ENCODE assay signal across 15 mouse cellular contexts in the genomic region with DNA sequence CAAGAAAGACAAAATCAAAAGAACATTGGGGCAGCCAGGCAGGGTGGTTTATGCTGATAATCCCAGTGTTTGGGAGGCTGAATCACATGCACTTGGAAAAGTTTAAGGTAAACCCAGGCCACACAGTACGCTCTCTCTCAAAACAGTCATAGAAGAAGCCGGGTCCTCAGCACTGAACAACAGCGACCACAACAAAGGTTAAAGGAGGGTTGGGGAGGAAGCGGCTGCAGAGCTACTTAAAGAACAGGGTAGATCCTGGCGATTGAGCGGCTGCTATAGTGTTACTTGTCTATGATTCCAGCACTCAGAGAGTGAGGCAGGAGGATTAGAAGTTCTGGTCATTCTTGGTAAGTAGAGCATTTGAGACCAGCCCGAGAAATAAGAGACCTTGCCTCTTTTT.
"Had no signal": no experiment of that assay in that cellular context is flagged by ENCODE, and none has a peak within 500 bp of the region (broad histone marks: within the 10 kb centered on the region; RNA-seq: fewer than 3 reads in every experiment).

No protein-coding gene starts in this region.

- DNase-seq: kidney, adult 9 months; kidney, postnatal 4 days; liver; liver, embryonic 13.5 days; liver, postnatal 0 days; lung, postnatal 14 days; right cerebral cortex, postnatal 4 days had no signal

- H3K4me3 ChIP-seq: layer of hippocampus, adult 2 months; limb, embryonic 12.5 days; liver, embryonic 13.5 days; lung, embryonic 15.5 days; midbrain, embryonic 13.5 days; myocyte; neural tube, embryonic 12.5 days; stomach, embryonic 15.5 days had no signal

- H3K27ac ChIP-seq: kidney, postnatal 0 days; layer of hippocampus, adult 2 months; limb, embryonic 12.5 days; liver, embryonic 13.5 days; lung, embryonic 15.5 days; midbrain, embryonic 13.5 days; neural tube, embryonic 12.5 days; stomach, embryonic 15.5 days had no signal

- H3K4me1 ChIP-seq: limb, embryonic 12.5 days; liver, embryonic 13.5 days; lung, embryonic 15.5 days; midbrain, embryonic 13.5 days; neural tube, embryonic 12.5 days; stomach, embryonic 15.5 days had no signal

- H3K27me3 ChIP-seq: limb, embryonic 12.5 days; liver, embryonic 13.5 days; lung, embryonic 15.5 days; midbrain, embryonic 13.5 days; neural tube, embryonic 12.5 days; stomach, embryonic 15.5 days had no signal
